Mouse (Mus musculus) embryo, embryonic 9.5 days (tissue): Measurements from ENCODE around the gene Ncoa5.

Experiments used
- DNase-seq: peaks from one replicate; pipeline ENCODE4 v3.0.0-alpha.2; 2017; ENCODE audit errors: extremely low spot score

Ncoa5 gene

DNA sequence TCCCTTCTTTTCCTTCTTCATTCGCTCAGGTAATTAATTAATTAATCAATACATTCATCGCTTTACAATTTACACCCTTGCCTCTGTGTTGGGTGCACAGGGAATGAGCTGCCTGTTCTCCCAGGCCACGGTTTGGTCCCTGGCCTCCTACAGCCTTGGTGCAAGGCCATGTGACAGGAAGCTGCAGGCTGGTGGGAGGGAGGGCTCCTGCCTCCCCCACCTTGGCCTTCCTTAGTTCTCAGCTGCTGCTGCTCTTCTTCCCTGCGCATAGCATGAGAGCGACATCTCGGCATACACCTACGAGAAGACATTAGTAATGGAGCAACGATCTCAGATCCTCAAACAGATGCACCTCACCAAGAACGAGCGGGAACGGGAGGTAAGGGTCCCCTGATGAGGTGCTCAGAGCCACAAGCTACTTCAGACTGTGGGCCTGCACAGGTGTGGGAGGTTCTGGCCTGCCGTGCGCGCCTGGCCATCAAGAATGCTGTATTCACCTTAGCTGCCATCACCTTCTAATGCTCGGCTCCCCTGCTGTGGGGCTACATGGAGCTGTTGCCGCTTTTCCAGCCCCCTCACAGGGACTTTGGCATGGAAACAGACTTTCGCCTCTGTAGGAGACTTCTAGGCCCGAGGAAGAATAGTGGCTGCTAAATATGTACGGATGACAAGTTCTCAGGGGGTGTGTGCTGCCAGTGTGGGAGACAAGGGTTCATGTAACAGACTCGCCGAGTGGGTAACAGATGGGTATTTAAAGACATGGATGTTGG lies 39.8 kb downstream of the Ncoa5 start:
- DNase-seq = no peak

GRCm38 (mm10) chr2:164994156-164994555 lies 40.5 kb downstream of the Ncoa5 start:
- no peak for DNase-seq

DNA sequence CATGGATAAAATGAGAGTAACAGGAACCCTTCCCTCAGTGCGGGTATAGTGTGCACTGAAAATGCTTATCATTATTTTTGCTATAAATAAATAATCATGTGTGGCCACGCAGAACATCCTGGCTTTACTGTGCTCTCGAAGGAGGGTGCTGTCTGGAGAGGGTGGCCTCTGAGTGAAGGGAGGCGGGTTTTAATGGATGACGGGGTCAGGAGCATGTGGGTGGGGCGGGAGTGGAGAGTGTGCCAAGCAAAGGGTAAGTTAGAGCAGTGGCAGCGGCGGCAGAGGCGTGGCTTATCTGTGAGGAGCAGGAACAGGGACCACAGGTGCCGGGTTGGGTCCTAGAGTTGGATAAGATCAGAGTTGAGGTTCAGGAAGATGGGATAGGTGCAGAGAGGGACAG lies 42.9 kb downstream of the Ncoa5 start:
- no peak for DNase-seq

- DNase-seq = no peak
Observed at GRCm38 (mm10) chr2:164991111-164991510, 43.6 kb downstream of the Ncoa5 start.

DNA sequence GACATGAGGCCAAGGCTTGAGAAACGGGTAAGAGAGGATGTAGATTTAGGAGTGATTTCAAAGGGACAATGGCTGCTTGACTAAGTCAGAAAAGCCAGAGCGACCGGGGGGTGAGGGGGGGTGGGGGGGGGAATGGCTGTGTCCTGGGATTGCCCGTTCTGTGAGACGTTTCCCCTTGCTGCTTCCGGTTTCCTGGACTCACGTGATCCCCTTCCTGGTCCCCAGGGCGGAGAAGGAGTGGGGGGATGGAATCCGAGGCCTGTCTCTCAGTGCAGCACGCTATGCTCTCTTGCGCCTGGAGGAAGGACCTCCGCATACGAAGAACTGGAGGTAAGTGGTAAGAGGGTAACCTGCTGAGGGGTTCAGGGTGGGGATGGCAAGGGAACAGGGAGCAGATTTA lies 45.9 kb downstream of the Ncoa5 start:
- DNase-seq = no peak

- no peak for DNase-seq
Observed at GRCm38 (mm10) chr2:164986371-164987027, 48.2 kb downstream of the Ncoa5 start.

DNA sequence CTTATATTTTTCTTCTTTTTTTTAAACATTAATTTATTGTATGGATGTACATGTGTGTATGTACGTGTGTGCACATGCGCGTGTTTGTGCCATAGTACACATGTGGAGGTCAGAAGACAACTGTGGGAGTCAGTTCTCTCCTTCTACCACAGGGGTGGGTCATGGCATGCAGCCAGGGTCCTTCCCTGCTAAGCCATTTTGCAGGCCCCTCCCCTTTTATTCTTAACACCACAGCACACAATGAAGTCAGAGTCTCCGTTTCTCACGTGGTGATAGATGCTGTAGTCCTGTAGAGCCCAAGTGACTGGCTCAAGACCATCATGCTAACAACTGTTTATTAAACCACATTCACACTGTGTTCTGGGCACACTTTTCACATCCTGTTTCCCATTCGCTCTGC lies 48.7 kb downstream of the Ncoa5 start:
- DNase-seq = no peak

- peak; percentile 58 for DNase-seq
Observed at GRCm38 (mm10) chr2:164979749-164980148, 54.9 kb downstream of the Ncoa5 start.

DNA sequence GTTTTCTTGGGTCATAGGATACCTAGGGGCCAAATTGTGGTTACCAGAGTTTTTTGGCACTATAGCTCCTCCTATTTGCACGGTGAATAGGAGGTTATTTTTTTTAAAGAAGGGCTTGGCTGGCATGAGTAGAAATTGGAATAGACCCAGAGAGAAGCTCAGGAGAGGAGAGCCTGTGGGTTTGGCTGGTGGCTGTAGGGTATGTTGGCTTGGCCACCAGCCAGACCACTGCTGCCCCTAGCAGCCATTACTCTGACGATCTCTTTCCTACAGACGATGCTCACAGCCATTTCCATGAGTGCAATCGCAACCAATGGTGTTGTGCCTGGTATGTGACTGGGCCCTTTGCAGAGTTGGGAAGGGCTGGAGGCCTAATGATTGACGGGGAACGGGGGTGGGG lies 59.1 kb downstream of the Ncoa5 start:
- DNase-seq = no peak

DNA sequence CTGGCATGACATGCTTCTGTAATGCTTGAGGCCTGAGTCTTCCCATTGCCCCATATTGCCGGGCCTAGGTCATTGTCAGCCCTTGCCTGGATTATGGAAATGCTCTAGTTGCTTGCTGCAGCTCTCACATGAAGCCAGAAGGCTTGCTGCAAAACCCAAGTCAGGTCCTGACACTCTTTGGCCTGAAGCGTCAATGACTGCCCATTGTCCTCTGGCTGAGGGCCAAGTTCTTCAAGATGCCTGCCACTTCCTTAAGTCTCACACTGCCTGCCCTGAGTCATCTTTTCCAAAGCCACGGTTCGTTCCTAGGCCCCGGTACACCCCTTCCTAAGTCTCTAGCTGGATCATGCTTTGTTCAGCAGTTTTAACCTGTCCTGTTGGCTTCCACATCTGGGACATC lies 62.0 kb downstream of the Ncoa5 start:
- DNase-seq = no peak

DNA sequence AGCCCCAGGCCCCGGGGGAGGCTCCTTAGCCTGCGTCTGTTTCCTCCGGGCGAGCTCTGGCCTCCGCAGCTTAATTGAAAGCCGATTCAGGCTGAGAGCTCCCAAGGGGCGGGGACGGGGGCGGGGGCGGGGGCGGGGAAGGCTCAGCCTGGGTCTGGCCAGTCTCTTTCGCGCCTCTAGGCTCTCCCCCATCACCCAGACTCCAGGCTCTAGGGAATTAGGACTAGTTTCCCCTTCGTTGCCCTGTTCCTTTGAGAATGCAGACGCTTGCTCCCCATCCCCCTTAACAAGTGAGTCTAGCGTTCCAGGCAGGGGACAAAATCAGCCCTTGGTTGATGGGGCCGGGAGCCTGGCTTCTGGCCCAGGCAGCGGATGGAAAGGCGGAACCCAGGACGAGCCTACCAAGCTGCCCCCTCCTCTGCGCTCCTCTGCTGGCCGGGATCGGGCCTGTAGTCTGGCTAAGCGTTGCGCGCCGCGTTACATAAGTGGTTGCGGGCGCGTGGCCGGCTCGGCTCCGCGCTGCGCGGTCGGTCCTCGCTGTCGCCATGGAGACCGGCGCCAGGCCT lies 64.0 kb downstream of the Ncoa5 start:
- peak; percentile 72 for DNase-seq

DNA sequence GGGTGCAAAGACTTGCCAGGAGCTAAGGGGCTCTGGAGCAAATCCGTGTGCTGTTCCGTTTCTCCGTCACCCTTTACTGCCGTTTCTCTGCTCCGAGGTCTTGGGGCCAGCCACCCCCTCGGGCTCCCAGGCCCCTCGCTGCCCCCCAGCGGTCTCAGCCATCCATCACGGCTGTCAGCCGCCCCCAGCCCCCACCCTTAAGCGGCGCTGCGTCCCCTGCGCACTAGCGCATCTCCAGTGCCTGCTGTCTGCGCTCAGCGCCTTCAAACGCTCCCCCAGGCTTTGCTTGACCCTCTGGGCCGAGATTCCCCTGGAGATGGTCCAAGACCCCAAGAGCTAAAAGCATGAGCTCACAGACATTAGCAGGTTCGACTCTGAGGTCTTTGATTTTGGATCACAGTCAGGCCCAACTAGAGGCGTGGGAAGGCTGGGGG lies 65.3 kb downstream of the Ncoa5 start:
- no peak for DNase-seq

DNA sequence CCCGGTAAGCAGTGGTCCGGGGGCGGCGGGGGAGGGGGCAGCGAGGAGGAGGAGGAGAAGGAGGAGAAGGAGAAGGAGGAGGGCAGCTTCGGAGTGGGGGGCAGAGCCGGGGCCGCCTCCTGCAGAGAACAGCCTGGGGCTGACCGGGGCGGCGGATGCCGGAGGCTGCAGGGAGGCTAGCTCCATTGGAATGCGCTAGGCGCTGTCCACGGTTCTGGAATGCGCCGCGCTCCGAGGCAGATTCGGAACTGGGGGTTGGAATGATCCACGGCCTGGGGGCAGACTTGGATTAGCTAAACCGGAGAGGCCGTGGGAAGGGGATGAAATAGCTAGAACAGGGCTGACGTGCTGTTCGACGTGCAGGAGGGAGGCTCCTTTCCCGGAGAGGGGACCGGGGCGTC lies 66.2 kb downstream of the Ncoa5 start:
- peak; percentile 87 for DNase-seq

DNA sequence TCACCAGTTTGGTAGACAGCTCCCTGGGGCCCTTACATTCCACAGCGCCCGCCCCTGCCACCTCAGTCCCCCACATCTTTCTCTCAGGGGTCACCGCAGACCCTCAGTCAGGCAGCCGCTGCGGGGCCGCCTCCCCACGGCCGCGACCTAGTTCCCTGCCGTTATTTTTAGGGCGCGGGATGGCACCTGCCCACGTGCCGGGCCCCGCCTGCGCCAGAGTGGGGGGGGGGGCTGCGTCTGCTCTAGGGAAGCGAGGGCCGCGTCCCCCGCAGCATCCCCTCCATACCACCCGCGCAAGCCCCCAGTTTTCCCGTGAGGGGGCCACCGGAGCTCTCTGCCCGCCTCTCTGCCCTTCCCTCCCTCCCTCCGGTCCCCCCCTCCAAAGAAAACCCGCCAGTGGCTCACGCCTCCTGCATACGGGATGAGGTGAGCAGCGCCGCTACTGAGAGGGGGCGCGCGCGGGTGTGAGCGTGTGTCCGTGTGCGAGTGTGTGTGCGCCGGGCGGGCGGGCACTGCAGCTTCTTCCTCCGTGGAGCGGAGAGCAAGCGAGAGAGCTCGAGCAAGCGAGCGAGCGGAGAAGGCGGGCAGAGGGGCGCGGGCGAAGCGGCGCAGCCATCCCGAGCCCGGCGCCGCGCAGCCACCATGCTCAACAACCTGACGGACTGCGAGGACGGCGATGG lies 66.8 kb downstream of the Ncoa5 start:
- DNase-seq = no peak

DNA sequence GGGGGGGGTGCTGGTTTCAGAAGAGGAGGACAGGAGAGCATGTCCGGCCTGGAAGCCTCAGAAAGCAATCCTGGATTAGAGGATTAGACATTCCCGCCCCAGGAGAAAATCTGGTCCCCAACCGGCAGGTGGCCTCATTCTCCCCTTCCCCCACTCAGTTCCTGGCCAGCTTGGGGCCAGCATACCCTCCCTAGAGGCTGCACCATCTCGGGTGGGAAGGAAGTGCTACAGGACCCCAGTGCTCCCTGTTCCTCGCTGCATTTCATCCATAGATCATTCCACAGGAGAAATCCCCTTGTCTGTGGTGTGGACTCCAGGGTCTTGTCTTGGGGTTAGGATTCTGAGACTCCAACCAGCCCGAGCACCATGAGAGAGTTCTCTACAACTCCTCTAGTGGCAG lies 67.5 kb downstream of the Ncoa5 start:
- DNase-seq = no peak

DNA sequence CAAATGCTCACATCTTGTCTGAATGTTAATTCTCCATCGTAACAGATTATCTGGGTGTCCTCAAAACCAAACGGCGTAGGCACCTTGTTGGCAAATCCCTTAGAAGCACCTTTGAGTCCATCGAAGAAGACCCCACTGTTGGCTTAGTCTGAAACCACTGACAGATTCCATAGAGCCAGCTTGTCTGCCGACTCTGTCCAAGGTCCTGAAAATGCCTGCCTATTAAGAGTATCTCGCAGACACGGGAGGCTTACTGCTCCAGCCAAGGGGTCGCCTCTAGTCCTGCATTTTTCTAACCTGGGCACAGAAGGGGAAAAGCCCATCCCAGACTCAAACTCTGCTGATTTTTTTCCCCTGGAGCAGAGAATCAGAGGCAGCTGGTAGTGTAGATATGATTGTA lies 68.3 kb downstream of the Ncoa5 start:
- DNase-seq = peak; percentile 67

GRCm38 (mm10) chr2:164964981-164965380 lies 69.7 kb downstream of the Ncoa5 start:
- DNase-seq = no peak

GRCm38 (mm10) chr2:164964242-164964894 lies 70.3 kb downstream of the Ncoa5 start:
- no peak for DNase-seq

DNA sequence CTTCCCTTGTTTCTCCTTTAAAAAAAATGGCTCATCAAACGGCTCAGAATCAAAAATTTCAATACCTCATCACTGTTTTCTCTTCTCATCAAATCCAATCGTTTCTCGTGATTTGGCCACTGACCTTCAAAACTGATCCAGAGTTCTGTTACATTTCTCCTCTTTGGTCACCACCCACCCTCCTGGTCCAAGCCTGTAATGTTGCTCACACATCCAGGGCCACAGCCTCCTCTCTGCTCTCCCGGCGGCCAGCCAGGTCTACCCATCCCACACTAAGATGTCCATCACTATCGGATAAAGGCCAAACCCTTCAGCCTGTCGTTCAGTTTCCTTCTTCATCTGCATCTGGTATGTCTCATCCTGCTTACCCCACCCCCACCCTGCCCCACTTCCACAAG lies 72.5 kb downstream of the Ncoa5 start:
- no peak for DNase-seq

- peak; percentile 77 for DNase-seq
Observed at GRCm38 (mm10) chr2:164961506-164962182, 73.0 kb downstream of the Ncoa5 start.

GRCm38 (mm10) chr2:164960716-164961441 lies 73.8 kb downstream of the Ncoa5 start, which contains the start of gene Slc12a5:
Gene Slc12a5 (plus strand): TSS chr2:164960802.
- DNase-seq = peak; percentile 87
